Mouse (Mus musculus) limb, embryonic 14.5 days (tissue): ENCODE data around the gene Adamtsl1. TPM values are rescaled to one million over a fixed set of nuclear protein-coding genes. Genes with fewer than 3 reads are reported as not detected.
A peak's percentile ranks its signal among the peaks of the same experiment; 100 is the strongest.

ENCODE experiments used
- ATAC-seq: fragments of 200-750 bp; cut with Nextera tagmentation; 2 replicates; pipeline ENCODE4 v1.8.0; 2017; ENCODE audit warnings: low read depth, moderate number of reproducible peaks, moderate TSS enrichment; ENCODE audit not compliant: low FRiP score
- DNase-seq: peaks from one replicate; pipeline ENCODE4 v3.0.0-alpha.2; 2015; ENCODE audit warnings: low spot score
- H3K27ac ChIP-seq: fragments of 300-500 bp; sonication (generic); replicated peaks from 2 replicates; pipeline ENCODE4 v1.5.1; 2014; ENCODE audit warnings: low read depth, mild to moderate bottlenecking, low read length, moderate library complexity, mixed read lengths
- H3K27me3 ChIP-seq: fragments of 300-500 bp; sonication (generic); 2 replicates; pipeline ENCODE4 v1.6.1; 2014; ENCODE audit warnings: low read length, mixed read lengths; ENCODE audit not compliant: control insufficient read depth, insufficient read depth
- H3K36me3 ChIP-seq: fragments of 300-500 bp; sonication (generic); 2 replicates; pipeline ENCODE4 v1.6.1; 2014; ENCODE audit warnings: mild to moderate bottlenecking, low read length, moderate library complexity, mixed read lengths; ENCODE audit not compliant: control insufficient read depth, insufficient read depth
- H3K4me1 ChIP-seq: fragments of 300-500 bp; sonication (generic); 2 replicates; pipeline ENCODE4 v1.6.1; 2014; ENCODE audit warnings: antibody characterized with exemption, low read length, mixed read lengths; ENCODE audit not compliant: control insufficient read depth, insufficient read depth
- H3K4me2 ChIP-seq: fragments of 300-500 bp; sonication (generic); replicated peaks from 2 replicates; pipeline ENCODE4 v1.6.1; 2014; ENCODE audit warnings: low read depth, mild to moderate bottlenecking, low read length, moderate library complexity; ENCODE audit not compliant: severe bottlenecking
- H3K4me3 ChIP-seq: fragments of 300-500 bp; sonication (generic); replicated peaks from 2 replicates; pipeline ENCODE4 v1.5.1; 2014; ENCODE audit warnings: low read length
- H3K9ac ChIP-seq: fragments of 300-500 bp; sonication (generic); 2 replicates; pipeline ENCODE4 v1.6.1; 2014; ENCODE audit warnings: mild to moderate bottlenecking, low read depth, low read length, moderate library complexity; ENCODE audit not compliant: severe bottlenecking
- H3K9me3 ChIP-seq: fragments of 300-500 bp; sonication (generic); 2 replicates; pipeline ENCODE4 v1.6.1; 2016; ENCODE audit warnings: low read length; ENCODE audit not compliant: control insufficient read depth
- POLR2A ChIP-seq: fragments of 200-500 bp; IDR thresholded peaks from 2 replicates; pipeline ENCODE4 v1.8.0; 2012; ENCODE audit warnings: inconsistent platforms, mild to moderate bottlenecking, moderate library complexity, borderline replicate concordance; ENCODE audit not compliant: insufficient read depth, insufficient read length; ENCODE audit errors: extremely low read depth
- WGBS: fragments of 180-500 bp; shearing (Covaris S2); extraction: QIAGEN DNeasy Blood & Tissue Kit; methylation state at CpG from one replicate; pipeline ENCODE4 v1.1.7; 2014; 5-methylcytosine and 5-hydroxymethylcytosine counted together
- polyA plus RNA-seq, 2 experiments: library from polyadenylated mRNA; depleted of rRNA in 1 of 2; stranded (reverse) in 1 of 2; unstranded in 1 of 2; fragments of >200 nt; fragmentation: Nextera tagmentation in 1 of 2; extraction: Ambion mirVana in 1 of 2; gene quantifications; 2 replicates each; pipeline versions ENCODE4 v1.2.1 to v1.2.3; 2012 to 2014

The Adamtsl1 gene
- polyA plus RNA-seq, 2 experiments, result 22.9 to 47.5 TPM

DNA sequence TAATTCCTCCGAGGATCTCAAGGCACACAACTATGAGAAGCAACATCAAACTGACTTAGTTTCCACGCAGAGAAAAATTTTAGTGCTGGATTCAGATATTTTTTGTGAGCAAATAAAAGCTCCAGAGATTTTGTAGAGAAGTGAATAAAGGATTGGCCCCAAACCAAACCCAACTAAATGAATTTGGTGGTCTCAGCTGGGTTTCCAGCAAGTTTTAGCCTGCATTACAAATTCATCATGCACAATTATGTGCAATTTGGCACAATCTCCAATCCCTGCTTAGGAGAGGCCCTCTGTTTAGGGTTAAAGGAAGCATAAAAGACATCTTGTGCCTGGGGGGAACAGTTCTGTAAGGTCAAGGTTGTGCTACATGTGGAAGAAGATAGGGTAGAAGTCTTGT, 427.9 kb downstream of the Adamtsl1 start:
- no peak for TF ChIP-seq POLR2A
- Histone ChIP-seq H3K27me3 (no peaks in the 10 kb centered on the region), H3K36me3 (no peaks in the 10 kb centered on the region), H3K4me2 (no peak overlapping the region), H3K4me3 (no peak overlapping the region), H3K27ac (no peak overlapping the region), H3K9ac (no peak overlapping the region), H3K4me1 (peaks cover 9% of the 10 kb centered on the region; the same call in 1 of the 2 replicates), H3K9me3 (no peaks in the 10 kb centered on the region)
- 63% methylated on average over 2 of the region's 2 CpGs for WGBS
- ATAC-seq (no peak), DNase-seq (peak; percentile 51)

- H3K4me3 ChIP-seq, result no peak overlapping the region
- no peaks in the 10 kb centered on the region for H3K4me1 ChIP-seq
- H3K9ac ChIP-seq, result no peak overlapping the region
- no peaks in the 10 kb centered on the region for H3K9me3 ChIP-seq
- no peak overlapping the region for H3K4me2 ChIP-seq
- no peak for ATAC-seq
- H3K27me3 ChIP-seq, result no peaks in the 10 kb centered on the region
- WGBS, result 75% methylated on average over 4 of the region's 4 CpGs
- no peak overlapping the region for H3K27ac ChIP-seq
- no peak for TF ChIP-seq POLR2A
- H3K36me3 ChIP-seq, result no peaks in the 10 kb centered on the region
- no peak for DNase-seq
Observed at GRCm38 (mm10) chr4:85953590-85953989, 439.6 kb downstream of the Adamtsl1 start.

DNA sequence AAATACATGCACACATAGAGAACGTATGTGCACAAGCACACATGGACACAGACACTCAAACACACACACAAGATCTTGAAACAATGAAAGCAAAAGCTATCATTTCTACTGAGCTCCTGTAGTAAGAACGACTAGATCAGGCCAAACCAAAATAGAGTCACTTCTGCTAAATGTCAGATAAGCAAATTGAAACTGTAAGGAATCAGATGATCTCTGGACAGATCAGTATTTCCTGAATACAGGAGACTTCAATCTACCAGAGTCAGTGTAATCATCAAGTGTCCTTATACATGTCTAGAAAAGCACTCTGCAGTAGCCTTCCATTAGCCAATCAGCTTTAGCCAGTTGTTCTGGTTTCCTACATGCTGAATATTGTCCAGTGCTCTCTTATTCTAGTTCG, 441.4 kb downstream of the Adamtsl1 start:
- Histone ChIP-seq H3K9ac (no peak overlapping the region), H3K4me2 (no peak overlapping the region), H3K27ac (no peak overlapping the region), H3K4me3 (no peak overlapping the region), H3K9me3 (no peaks in the 10 kb centered on the region), H3K36me3 (no peaks in the 10 kb centered on the region), H3K4me1 (no peaks in the 10 kb centered on the region), H3K27me3 (no peaks in the 10 kb centered on the region)
- TF ChIP-seq POLR2A, result no peak
- 79% methylated on average over 3 of the region's 3 CpGs for WGBS
- ATAC-seq (no peak), DNase-seq (no peak)

DNA sequence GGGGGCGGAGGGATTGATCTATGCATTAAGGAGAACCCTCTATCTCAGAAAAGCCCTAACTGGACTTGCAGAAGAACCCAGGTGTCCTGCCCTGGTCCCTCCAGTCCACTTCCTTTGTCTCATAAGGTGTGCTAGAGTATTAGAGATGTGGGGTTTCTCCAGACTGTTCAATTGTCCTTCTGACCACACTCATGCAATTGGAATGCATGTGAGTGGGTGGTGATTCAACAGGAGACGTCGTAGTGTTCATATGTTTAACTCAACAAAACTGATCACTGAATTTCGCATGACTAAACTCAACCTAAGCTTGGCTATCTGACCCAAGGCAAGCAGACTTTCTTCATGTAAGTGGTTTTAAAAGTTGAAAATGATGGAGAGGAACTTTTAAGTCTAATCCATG, 443.3 kb downstream of the Adamtsl1 start:
- ATAC-seq (no peak), DNase-seq (no peak)
- H3K27ac ChIP-seq, result no peak overlapping the region
- no peak for TF ChIP-seq POLR2A
- 83% methylated on average over 4 of the region's 4 CpGs for WGBS
- no peak overlapping the region for H3K4me2 ChIP-seq
- no peaks in the 10 kb centered on the region for H3K36me3 ChIP-seq
- H3K9ac ChIP-seq, result no peak overlapping the region
- H3K4me1 ChIP-seq, result no peaks in the 10 kb centered on the region
- H3K9me3 ChIP-seq, result no peaks in the 10 kb centered on the region
- no peaks in the 10 kb centered on the region for H3K27me3 ChIP-seq
- no peak overlapping the region for H3K4me3 ChIP-seq

- Histone ChIP-seq H3K27ac (no peak overlapping the region), H3K4me2 (no peak overlapping the region), H3K4me3 (no peak overlapping the region), H3K9ac (no peak overlapping the region), H3K27me3 (no peaks in the 10 kb centered on the region), H3K36me3 (no peaks in the 10 kb centered on the region), H3K4me1 (no peaks in the 10 kb centered on the region), H3K9me3 (no peaks in the 10 kb centered on the region)
- 87% methylated on average over 1 of the region's 1 CpGs for WGBS
- TF ChIP-seq POLR2A, result no peak
- ATAC-seq (no peak), DNase-seq (no peak)
Observed at GRCm38 (mm10) chr4:85957879-85958278, 443.9 kb downstream of the Adamtsl1 start.

- TF ChIP-seq POLR2A, result no peak
- H3K27ac ChIP-seq, result no peak overlapping the region
- no peak overlapping the region for H3K4me2 ChIP-seq
- H3K9me3 ChIP-seq, result no peaks in the 10 kb centered on the region
- H3K36me3 ChIP-seq, result no peaks in the 10 kb centered on the region
- 71% methylated on average over 2 of the region's 2 CpGs for WGBS
- no peak for ATAC-seq
- no peaks in the 10 kb centered on the region for H3K4me1 ChIP-seq
- no peak for DNase-seq
- no peak overlapping the region for H3K4me3 ChIP-seq
- H3K9ac ChIP-seq, result no peak overlapping the region
- H3K27me3 ChIP-seq, result no peaks in the 10 kb centered on the region
Observed at GRCm38 (mm10) chr4:85959019-85959418, 445.0 kb downstream of the Adamtsl1 start.
